Mouse (Mus musculus) myocyte (in vitro differentiated cells): ENCODE results near the gene Slc24a2. TPM values are rescaled to one million over a fixed set of nuclear protein-coding genes. Genes with fewer than 3 reads are reported as not detected.

Experiments used
- H3K27me3 ChIP-seq: one replicate; pipeline ENCODE4 v1.6.1; 2011; ENCODE audit not compliant: control insufficient read depth, insufficient read depth, insufficient read length
- H3K36me3 ChIP-seq: one replicate; pipeline ENCODE4 v1.6.1; 2011; ENCODE audit not compliant: control insufficient read depth, insufficient read depth
- H3K4me2 ChIP-seq: one replicate; pipeline ENCODE4 v1.6.1; 2011; ENCODE audit warnings: low read depth, control low read depth
- H3K4me3 ChIP-seq: one replicate; pipeline ENCODE4 v1.5.1; 2011; ENCODE audit warnings: mild to moderate bottlenecking, control low read depth, moderate library complexity
- H3K79me2 ChIP-seq: one replicate; pipeline ENCODE4 v1.6.1; 2011; ENCODE audit not compliant: control insufficient read depth, insufficient read depth
- H3ac ChIP-seq: one replicate; pipeline ENCODE4 v1.6.1; 2011; ENCODE audit not compliant: control insufficient read depth, insufficient read length
- CEBPB ChIP-seq: IDR thresholded peaks from 2 replicates; pipeline ENCODE4 v1.6.1; 2011; ENCODE audit warnings: mild to moderate bottlenecking, moderate library complexity; ENCODE audit not compliant: poor library complexity, insufficient read depth, severe bottlenecking
- E2F4 ChIP-seq: IDR thresholded peaks from one replicate; pipeline ENCODE4 v1.6.1; 2011; ENCODE audit warnings: mild to moderate bottlenecking, control low read depth, moderate library complexity; ENCODE audit not compliant: insufficient read depth
- MAX ChIP-seq: IDR thresholded peaks from one replicate; pipeline ENCODE4 v1.6.1; 2011; ENCODE audit warnings: low read depth, mild to moderate bottlenecking, control low read depth
- MYOD1 ChIP-seq, 3 experiments: IDR thresholded peaks; one replicate each; pipeline ENCODE4 v1.6.1; 2011; ENCODE audit warnings: control low read depth in 2 of 3, low read depth in 2 of 3, mild to moderate bottlenecking in 2 of 3, moderate library complexity in 1 of 3; ENCODE audit not compliant: insufficient read length in 2 of 3, control insufficient read depth in 1 of 3
- MYOG ChIP-seq, 3 experiments: IDR thresholded peaks; one replicate each; pipeline ENCODE4 v1.6.1; 2011; ENCODE audit warnings: control low read depth in 2 of 3, low read depth in 2 of 3, mild to moderate bottlenecking in 2 of 3; ENCODE audit not compliant: insufficient read length in 2 of 3, control insufficient read depth in 1 of 3, insufficient read depth in 1 of 3
- POLR2A ChIP-seq: IDR thresholded peaks from one replicate; pipeline ENCODE4 v1.6.1; 2011; ENCODE audit warnings: low read depth, mild to moderate bottlenecking, control low read depth, moderate library complexity; ENCODE audit not compliant: insufficient read length
- POLR2AphosphoS2 ChIP-seq: IDR thresholded peaks from one replicate; pipeline ENCODE4 v1.6.1; 2011; ENCODE audit warnings: low read depth, control low read depth; ENCODE audit not compliant: insufficient read length
- REST ChIP-seq: IDR thresholded peaks from one replicate; pipeline ENCODE4 v1.6.1; 2011; ENCODE audit warnings: mild to moderate bottlenecking, control low read depth, moderate library complexity; ENCODE audit not compliant: insufficient read depth, insufficient read length
- SRF ChIP-seq: IDR thresholded peaks from one replicate; pipeline ENCODE4 v1.6.1; 2011; ENCODE audit warnings: low read depth; ENCODE audit not compliant: control insufficient read depth, insufficient read length
- TCF12 ChIP-seq: IDR thresholded peaks from one replicate; pipeline ENCODE4 v1.6.1; 2011; ENCODE audit warnings: mild to moderate bottlenecking, control low read depth; ENCODE audit not compliant: poor library complexity, insufficient read depth, severe bottlenecking
- TCF3 ChIP-seq: IDR thresholded peaks from one replicate; pipeline ENCODE4 v1.6.1; 2011; ENCODE audit warnings: low read depth, control low read depth; ENCODE audit not compliant: insufficient read length
- USF1 ChIP-seq: IDR thresholded peaks from one replicate; pipeline ENCODE4 v1.6.1; 2011; ENCODE audit warnings: low read depth, mild to moderate bottlenecking, control low read depth, moderate library complexity
- polyA plus RNA-seq: library from polyadenylated mRNA; unstranded; fragments of >200 nt; fragmentation: generic; extraction: Trizol; gene quantifications from one replicate; pipeline ENCODE4 v1.2.1, GENCODE M21; 2012; ENCODE audit warnings: missing spikeins

The Slc24a2 gene
- polyA plus RNA-seq, 1 experiment = under 0.01 TPM

DNA sequence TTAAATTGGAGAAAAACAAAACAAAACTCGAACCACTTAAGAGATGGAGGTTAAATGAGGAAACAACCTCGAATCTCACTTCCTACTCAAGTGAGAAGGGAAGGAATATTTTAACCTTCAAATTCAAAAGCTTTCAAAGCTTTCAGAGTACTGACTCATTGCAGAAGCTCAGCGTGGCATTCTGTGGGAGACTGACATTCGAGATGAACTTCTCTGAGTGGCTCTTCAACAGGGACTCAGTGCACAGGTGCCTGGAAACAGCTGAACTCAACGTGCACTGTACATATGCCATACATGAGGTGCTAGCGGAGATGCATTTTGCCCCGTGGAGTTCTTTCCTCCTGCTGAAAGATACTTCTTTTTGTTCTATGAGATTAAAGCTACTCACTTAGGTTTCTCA, 174.5 kb downstream of the Slc24a2 start:
- no peak overlapping the region for H3K4me3 ChIP-seq

DNA sequence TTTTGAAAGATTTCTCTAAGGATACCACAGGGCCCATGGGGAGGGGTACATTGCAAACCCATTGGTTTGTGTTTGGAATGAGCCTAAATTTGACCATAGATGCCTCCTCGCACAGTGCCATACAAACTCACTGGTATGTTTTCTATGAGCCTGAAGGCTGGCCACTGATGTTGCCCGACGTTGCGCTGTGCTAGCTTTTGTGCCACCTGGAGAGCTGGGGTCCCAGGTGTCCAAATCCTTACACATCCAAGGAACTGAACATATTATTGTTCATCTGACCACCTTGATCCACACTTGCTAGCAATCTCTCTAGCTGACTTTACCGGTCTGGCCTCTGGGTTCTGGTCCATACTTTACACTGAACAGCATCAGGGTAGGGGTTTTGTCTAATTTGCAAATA, 177.4 kb downstream of the Slc24a2 start:
- no peak overlapping the region for H3K4me3 ChIP-seq
- H3K36me3 ChIP-seq = no peaks in the 10 kb centered on the region
- no peaks in the 10 kb centered on the region for H3K27me3 ChIP-seq
- no peak for TF ChIP-seq POLR2A
- TF ChIP-seq SRF = no peak
- TF ChIP-seq POLR2AphosphoS2 = no peak
- TF ChIP-seq CEBPB = no peak
- TF ChIP-seq MAX = no peak
- TF ChIP-seq E2F4 = no peak
- TF ChIP-seq MYOD1 (IDR thresholded peaks at IDR 0.05; ENCODE audit: control insufficient read depth in 1 of 3, insufficient read length in 2 of 3, low read depth in 2 of 3) = no peak
- no peaks in the 10 kb centered on the region for H3K79me2 ChIP-seq
- H3K4me2 ChIP-seq = no peak overlapping the region
- no peak overlapping the region for H3ac ChIP-seq

More for the DNA sequence above, 174.5 kb downstream of the Slc24a2 start:
- no peaks in the 10 kb centered on the region for H3K27me3 ChIP-seq
- no peak overlapping the region for H3K4me2 ChIP-seq
- TF ChIP-seq CEBPB (no peak), E2F4 (no peak), MYOG (IDR thresholded peaks at IDR 0.05; ENCODE audit: control insufficient read depth in 1 of 3, insufficient read depth in 1 of 3, insufficient read length in 2 of 3, low read depth in 2 of 3) (no peak), SRF (no peak), TCF3 (no peak), POLR2A (no peak), MAX (no peak), MYOD1 (IDR thresholded peaks at IDR 0.05; ENCODE audit: control insufficient read depth in 1 of 3, insufficient read length in 2 of 3, low read depth in 2 of 3) (no peak), REST (no peak), USF1 (no peak), POLR2AphosphoS2 (no peak), TCF12 (no peak)
- no peaks in the 10 kb centered on the region for H3K36me3 ChIP-seq
- no peak overlapping the region for H3ac ChIP-seq
- H3K79me2 ChIP-seq = no peaks in the 10 kb centered on the region

DNA sequence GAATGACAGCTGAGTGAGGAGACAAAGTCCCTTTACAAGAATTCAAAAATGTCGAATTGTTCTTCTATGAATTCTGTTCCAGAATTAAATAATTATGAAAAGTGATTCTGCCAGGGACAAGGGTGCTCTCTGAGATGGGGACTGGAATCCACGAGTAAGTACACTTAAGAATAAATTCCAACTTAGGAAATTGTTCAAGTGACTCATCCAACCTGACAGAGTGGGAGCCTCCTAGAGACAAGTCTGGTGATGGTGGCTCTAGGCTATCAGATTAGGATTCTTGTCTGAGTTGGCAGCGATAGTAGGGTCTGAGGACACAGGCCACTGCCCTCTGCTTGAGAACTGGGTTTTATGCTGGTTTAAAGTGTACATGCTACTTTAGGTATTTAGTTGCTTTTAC, 181.2 kb downstream of the Slc24a2 start:
- H3K4me2 ChIP-seq = no peak overlapping the region
- H3ac ChIP-seq = no peak overlapping the region
- no peaks in the 10 kb centered on the region for H3K79me2 ChIP-seq
- H3K36me3 ChIP-seq = no peaks in the 10 kb centered on the region
- H3K27me3 ChIP-seq = no peaks in the 10 kb centered on the region
- TF ChIP-seq E2F4 = no peak
- TF ChIP-seq MYOG (IDR thresholded peaks at IDR 0.05; ENCODE audit: control insufficient read depth in 1 of 3, insufficient read depth in 1 of 3, insufficient read length in 2 of 3, low read depth in 2 of 3) = no peak
- TF ChIP-seq REST = no peak
- TF ChIP-seq TCF3 = no peak
- TF ChIP-seq POLR2A = no peak
- no peak overlapping the region for H3K4me3 ChIP-seq

DNA sequence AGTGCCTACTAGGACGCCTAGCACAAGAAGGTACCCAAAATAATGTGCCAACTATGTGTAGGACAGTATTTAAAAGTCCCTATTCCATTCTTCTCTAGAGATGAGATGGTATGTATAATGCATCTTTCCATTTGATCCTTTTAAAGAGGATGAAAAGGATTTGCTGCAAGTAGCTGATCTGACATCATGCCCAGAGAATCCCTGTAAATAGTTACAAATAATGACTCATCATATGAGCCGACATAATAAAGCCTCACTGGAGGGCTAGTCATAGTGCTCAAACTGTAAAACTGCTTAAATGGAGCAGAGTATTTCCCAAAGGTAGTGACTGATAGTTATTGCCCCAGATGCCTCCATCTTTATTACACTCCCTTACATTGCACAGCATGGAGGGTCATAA, 183.1 kb downstream of the Slc24a2 start:
- H3K4me3 ChIP-seq = no peak overlapping the region
- no peak overlapping the region for H3K4me2 ChIP-seq
- no peaks in the 10 kb centered on the region for H3K79me2 ChIP-seq
- H3K36me3 ChIP-seq = no peaks in the 10 kb centered on the region
- H3K27me3 ChIP-seq = no peaks in the 10 kb centered on the region
- no peak for TF ChIP-seq POLR2A
- TF ChIP-seq MYOG (IDR thresholded peaks at IDR 0.05; ENCODE audit: control insufficient read depth in 1 of 3, insufficient read depth in 1 of 3, insufficient read length in 2 of 3, low read depth in 2 of 3) = no peak
- no peak for TF ChIP-seq TCF12
- TF ChIP-seq CEBPB = no peak
- no peak for TF ChIP-seq SRF
- TF ChIP-seq MAX = no peak
- TF ChIP-seq REST = no peak
- TF ChIP-seq E2F4 = no peak
- TF ChIP-seq TCF3 = no peak
- no peak for TF ChIP-seq POLR2AphosphoS2
- TF ChIP-seq USF1 = no peak
- TF ChIP-seq MYOD1 (IDR thresholded peaks at IDR 0.05; ENCODE audit: control insufficient read depth in 1 of 3, insufficient read length in 2 of 3, low read depth in 2 of 3) = no peak
- H3ac ChIP-seq = no peak overlapping the region

DNA sequence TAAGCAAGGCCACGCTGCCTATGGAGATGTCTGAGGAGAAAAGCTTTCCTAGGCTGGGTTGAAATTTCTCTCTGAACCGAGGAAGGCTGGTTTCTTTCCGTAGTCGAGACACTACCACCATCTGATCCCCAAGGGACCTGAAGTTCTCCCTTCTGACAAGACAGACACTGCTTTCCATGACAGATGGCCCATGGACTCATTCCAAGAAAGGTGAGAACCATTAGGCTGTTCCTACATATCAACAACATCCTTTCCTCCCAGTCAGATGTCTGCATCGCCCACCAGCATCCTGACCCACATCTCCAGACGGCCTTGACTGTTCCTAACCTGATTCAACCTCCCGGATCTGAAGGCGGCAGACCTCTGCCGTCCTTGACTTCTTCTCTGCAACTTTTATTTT, 187.0 kb downstream of the Slc24a2 start:
- Histone ChIP-seq H3K4me3 (no peak overlapping the region), H3K79me2 (no peaks in the 10 kb centered on the region), H3ac (no peak overlapping the region), H3K4me2 (no peak overlapping the region), H3K27me3 (no peaks in the 10 kb centered on the region), H3K36me3 (no peaks in the 10 kb centered on the region)
- TF ChIP-seq POLR2A (no peak), MAX (no peak), TCF12 (no peak), E2F4 (no peak), USF1 (no peak), SRF (no peak), REST (no peak), TCF3 (no peak), MYOD1 (IDR thresholded peaks at IDR 0.05; ENCODE audit: control insufficient read depth in 1 of 3, insufficient read length in 2 of 3, low read depth in 2 of 3) (no peak), POLR2AphosphoS2 (no peak), CEBPB (no peak)
